Mouse (Mus musculus) brain, embryonic 14.5 days (tissue): ENCODE data around the gene Kctd11. TPM values are rescaled to one million over a fixed set of nuclear protein-coding genes. Genes with fewer than 3 reads are reported as not detected.

Experiments
- DNase-seq: peaks from one replicate; pipeline ENCODE4 v3.0.0-alpha.2; 2011; ENCODE audit warnings: low read depth
- CTCF ChIP-seq: fragments of 200-500 bp; IDR thresholded peaks from 2 replicates; pipeline ENCODE4 v1.5.1; 2012; ENCODE audit warnings: inconsistent platforms, mild to moderate bottlenecking, moderate library complexity, borderline replicate concordance; ENCODE audit not compliant: insufficient read depth, insufficient read length; ENCODE audit errors: extremely low read depth
- POLR2A ChIP-seq: fragments of 200-500 bp; IDR thresholded peaks from 2 replicates; pipeline ENCODE4 v1.6.1; 2012; ENCODE audit warnings: mild to moderate bottlenecking, inconsistent platforms, borderline replicate concordance; ENCODE audit not compliant: poor library complexity, insufficient read depth, insufficient read length, severe bottlenecking; ENCODE audit errors: extremely low read depth
- polyA plus RNA-seq: library from polyadenylated mRNA; depleted of rRNA; stranded (reverse); fragments of >200 nt; gene quantifications from 2 replicates; pipeline ENCODE4 v1.2.3, GENCODE M21; 2012

Kctd11 gene
- polyA plus RNA-seq, 1 experiment = 1.9 TPM

DNA sequence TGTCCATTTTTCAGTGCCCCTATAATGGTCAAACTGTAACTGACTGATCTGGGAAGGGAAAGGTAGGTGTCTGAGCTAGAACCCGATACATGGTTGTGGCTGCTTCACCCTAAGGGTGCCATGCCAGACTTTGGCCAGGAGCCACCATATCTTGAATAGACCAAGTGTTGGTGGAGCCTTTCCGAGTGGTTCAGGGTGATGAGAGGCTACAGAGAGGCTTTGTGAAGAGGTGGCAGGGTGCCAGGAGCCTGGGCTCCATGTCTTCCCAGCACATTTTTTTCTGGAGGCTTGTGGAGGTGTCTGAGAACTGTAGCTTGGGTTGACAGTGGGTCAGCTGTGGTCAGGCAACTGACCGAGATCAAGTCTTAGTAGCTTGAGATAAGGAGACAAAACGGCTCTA is 10.3 kb upstream of the Kctd11 start:
- TF ChIP-seq CTCF (no peak), POLR2A (no peak)
- DNase-seq = peak; percentile 28

DNA sequence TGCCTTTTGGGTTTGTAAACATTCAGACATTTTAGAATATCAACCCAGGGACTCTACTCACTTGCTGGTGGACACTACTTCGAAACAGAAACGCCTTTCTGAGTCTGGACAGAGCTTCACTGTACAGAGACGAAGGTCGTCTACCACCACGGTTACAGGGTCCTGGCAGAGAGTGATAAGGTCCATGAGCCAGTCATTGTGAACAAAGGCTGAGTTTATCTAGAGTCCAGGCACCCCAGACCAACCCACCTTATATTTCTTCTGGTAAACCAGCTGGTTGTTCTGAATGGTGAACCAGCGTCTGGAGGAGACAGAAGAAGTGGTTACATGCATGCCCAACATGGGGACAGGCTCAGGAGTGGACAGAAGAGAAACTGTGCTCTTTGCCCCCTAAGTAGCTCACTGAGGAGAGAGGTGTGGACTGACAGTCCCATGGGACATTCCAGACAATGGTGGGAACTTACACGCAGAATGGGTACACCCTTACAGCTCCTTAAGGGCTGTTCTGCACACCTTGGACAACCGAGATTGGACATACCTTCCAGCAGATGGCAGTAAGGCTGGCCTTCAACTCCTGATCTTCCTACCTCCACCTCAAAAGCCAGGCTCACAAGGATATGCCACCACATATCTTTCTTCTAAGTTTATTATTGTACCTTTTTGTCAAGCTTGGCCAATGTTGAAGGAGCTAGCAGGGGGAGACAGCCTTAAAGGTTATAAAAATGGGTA is 5.9 kb upstream of the Kctd11 start:
- DNase-seq = no peak
- TF ChIP-seq POLR2A = no peak
- no peak for TF ChIP-seq CTCF

DNA sequence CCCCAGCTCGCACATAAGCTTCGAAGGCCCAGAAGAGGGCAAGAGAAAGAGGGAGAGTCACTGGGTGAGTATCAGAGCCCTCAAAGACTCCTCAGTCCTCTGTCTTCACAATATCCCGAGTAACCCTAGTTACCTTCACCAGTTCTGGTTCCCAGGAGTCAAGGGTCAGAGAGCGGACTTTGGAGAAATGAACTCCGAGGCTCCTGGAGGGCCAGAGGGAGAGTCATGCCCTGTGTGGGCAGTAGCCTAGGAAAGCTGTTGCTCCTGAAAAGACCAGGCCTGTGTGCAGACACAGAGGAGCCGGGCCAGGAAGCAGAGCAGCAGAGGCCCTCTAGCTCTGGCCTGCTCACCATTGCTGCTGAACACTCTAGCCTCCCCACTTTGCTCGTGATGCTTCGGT is 3.5 kb upstream of the Kctd11 start:
- no peak for TF ChIP-seq CTCF
- TF ChIP-seq POLR2A = no peak
- DNase-seq = no peak

DNA sequence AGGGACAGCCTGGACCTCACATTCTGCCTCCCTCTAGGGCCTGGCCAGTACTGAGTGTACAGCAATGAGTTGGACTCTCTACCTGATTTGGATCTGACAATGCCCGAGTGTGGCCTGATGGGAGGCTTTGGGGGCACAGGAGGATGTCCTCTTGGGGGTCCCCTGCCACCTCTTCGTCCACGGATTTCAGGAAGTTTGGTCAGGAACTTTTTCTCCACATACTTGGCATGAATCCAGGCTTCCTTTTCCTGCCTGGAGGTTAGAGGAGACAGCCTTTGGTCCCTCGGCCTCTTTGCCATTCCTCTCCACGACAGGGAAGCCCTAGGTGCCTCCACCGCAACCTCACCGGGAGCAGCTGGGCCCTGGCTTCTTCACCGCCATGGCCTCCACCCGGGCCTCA is 3.0 kb upstream of the Kctd11 start:
- no peak for TF ChIP-seq POLR2A
- no peak for TF ChIP-seq CTCF
- no peak for DNase-seq

DNA sequence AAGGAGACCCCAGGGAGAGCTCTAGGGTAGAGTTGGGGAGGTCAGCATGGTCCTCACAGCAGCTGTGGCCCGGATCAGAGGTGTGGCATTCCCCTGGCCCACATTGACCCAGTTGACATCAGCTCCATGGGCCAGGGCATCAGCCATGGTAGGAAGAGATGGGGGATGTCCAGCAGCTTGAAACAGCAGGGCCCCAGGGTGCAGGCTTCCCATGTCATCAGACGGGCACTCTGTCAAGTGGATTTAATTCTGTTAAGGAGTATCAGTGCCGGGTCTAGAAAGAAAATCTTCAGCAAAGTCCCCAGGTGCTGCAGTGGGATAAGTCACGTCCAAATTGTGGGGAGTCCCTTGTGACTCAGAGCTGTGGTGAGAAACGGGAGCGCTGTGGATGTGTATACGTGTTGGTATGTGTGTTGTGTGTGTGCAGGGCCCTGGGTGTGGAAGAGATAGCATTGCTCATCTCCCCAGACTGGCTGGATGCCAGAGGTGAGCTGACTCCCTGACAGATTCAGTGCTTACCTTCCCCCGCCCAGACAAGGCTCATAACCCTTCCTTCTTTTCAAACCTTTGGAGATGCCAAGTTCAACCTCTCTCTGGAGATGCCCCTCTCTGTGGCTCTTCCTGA is 2.4 kb upstream of the Kctd11 start:
- no peak for TF ChIP-seq CTCF
- no peak for TF ChIP-seq POLR2A

DNA sequence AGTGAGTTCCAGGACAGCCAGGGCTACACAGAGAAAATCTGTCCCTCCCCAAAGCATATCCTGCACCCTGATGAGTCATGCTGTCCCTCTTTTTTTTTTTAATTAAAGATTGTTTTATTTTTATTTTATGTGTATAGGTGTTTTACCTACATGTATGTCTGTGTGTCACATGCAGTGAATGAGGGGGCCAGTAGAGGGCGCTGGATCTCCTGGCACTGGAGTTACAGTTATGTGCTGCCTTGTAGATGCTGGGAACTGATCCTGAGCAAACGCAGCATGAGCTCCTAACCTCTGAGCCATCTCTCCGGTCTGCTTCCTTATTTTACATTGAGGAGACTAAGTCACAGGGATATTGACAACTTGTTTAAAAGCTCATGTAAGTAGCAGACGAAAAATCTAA is 1.9 kb upstream of the Kctd11 start:
- DNase-seq = no peak
- TF ChIP-seq CTCF = peak; percentile 46
- no peak for TF ChIP-seq POLR2A

More for the DNA sequence above, 2.4 kb upstream of the Kctd11 start:
- no peak for DNase-seq

DNA sequence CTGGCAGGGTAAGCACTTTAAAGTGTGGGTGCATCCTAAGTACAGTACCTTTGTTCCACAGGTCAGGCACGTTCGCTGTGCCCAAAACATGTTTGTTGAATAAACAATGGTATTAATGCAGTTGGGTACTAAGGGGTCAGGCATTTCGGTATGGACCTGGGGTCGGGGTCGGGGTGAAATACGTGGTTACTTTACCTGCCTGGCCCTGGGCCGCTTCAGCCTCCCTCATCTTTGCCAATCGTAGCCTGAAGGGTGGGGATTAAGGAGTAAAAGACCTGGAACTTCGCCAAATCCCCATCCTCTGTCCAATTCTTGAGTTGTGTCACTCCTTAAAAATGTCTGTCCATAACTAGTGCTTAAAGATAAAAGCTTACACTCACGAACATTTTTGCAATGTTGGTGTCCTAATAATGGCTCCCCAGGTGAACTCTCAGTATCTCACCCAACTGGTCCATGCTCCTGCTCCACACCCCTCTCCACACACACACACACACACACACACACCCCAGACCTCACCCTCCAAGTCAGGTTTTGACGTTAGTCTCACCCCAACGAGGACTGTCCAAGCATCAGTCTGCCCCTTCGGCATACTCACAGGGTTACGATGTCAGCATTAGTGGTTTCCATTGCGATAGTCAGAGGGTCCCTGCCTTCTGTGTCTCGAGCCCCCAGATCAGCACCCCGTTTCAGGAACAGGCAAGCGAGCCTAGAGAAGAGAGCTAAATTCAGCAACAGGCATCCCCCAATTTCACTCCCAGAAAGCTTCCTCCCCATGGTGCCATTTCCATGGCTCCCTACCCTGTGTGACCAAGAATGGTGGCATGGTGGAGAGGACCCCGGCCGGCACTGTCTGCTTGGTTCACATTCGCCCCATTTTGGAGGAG is 823 bp upstream of the Kctd11 start:
- DNase-seq = no peak
- no peak for TF ChIP-seq CTCF
- no peak for TF ChIP-seq POLR2A

DNA sequence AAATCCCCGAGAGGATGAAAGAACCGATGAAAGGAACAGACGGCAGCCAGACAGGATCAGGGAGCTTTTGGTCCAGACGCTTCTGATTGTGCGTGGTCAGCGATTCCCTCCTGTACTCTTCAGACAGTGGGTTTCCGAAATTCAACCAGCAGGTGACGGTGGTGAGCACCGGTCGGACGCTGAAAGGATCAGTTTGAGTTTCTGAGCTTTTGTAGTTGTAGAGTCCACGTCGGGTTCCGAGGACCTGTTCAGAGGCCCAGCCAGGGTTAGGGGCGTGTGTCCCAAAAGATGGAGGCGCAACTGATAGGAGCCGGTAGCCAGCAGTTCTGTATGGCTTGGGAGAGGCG is 727 bp downstream of the Kctd11 start:
- DNase-seq = peak; percentile 73
- TF ChIP-seq POLR2A (no peak), CTCF (peak; percentile 84)

DNA sequence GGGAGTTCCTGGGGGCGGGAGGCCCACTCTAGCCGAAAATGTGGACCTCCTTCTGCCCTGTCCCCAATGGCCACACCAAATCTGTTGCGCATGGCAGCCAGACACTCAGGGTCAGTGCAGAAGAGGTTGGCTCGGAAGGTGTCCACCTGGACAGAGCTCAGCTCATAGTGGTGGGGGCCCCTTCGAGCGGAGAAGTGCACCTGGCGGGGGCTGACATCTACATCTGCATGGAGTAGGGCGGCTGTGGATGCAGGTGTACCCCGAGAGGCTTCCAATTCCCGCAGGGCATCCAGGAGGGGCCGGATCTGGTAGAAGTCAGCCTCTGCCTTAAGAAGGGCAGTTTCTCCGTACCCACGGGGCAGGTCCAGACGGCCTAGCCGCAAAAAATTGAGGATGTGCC is 1.5 kb downstream of the Kctd11 start:
- DNase-seq = no peak
- TF ChIP-seq CTCF (no peak), POLR2A (no peak)

DNA sequence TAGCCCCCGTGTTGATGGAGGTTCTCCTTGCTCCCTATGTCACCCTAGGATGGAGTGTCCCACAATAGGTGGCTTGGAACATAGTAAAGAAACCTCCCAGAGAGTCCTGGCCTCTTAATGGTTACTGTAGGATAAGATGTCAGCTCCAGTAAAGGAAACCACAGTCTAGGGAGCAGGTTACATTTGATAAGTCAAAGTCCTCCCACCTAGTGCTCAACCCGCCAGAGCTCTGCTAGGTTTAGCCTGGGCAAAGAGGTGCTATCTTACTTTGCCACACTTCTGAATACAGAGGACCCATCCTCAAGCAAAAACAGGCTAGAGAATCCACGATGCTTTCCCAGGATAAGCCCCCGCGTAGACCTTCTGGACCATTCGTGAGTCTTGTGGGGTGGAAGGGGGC is 2.3 kb downstream of the Kctd11 start:
- no peak for TF ChIP-seq CTCF
- no peak for TF ChIP-seq POLR2A
- DNase-seq = no peak

DNA sequence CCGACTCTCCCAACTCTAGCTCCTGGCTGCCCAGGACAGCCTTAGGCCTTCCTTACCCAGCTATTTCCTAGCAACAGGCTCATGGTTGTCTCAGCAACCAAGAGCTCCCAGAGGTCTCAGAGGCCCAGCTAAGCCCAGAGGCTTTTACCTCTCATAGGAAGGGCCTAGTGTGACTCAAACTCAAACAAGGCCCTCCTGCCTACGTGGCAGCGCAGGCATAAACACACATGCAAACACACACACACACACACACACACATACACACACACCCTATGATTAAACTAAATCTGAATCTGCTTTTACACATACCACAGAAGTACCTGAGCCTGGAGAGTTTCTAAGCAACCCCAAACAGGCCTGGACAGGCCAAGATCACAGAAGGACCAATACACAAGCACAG is 2.8 kb downstream of the Kctd11 start:
- no peak for TF ChIP-seq CTCF
- no peak for TF ChIP-seq POLR2A
- peak; percentile 38 for DNase-seq
